Mouse (Mus musculus): ENCODE results near the gene Serinc2. TPM values are rescaled to one million over a fixed set of nuclear protein-coding genes. Genes with fewer than 3 reads are reported as not detected.
A peak's percentile ranks its signal among the peaks of the same experiment; 100 is the strongest.

Gene Serinc2
- total and polyA plus RNA-seq, 2 experiments from 2014 or later = 17.8 to 18.7 TPM

- ATAC-seq = peak; percentile 44; the same call in 1 of the 2 replicates
- Histone ChIP-seq H3K27ac (peak overlapping the region; percentile 36; the same call in 1 of the 2 replicates), H3K4me1 (ENCODE audit: insufficient read depth, low read length) (no peaks in the 10 kb centered on the region; the same call in 1 of the 2 replicates), H3K9me3 (ENCODE audit: low read length) (no peaks in the 10 kb centered on the region), H3K27me3 (ENCODE audit: insufficient read depth, low read length) (no peaks in the 10 kb centered on the region), H3K4me2 (ENCODE audit: low read depth, low read length) (no peak overlapping the region), H3K36me3 (ENCODE audit: insufficient read depth, low read length) (no peaks in the 10 kb centered on the region), H3K9ac (replicated peaks; ENCODE audit: low read length) (no peak overlapping the region), H3K4me3 (ENCODE audit: low read length) (no peak overlapping the region)
- TF ChIP-seq CTCF (IDR thresholded peaks at IDR 0.05; ENCODE audit: low read depth) = no peak
- DNase-seq (ENCODE audit: low spot score) = no peak
- 59% methylated on average over 11 of the region's 11 CpGs for whole genome bisulfite sequencing
These were observed 20.0 kb upstream of the Serinc2 start for GRCm38 (mm10) chr4:130298877-130299628.

DNA sequence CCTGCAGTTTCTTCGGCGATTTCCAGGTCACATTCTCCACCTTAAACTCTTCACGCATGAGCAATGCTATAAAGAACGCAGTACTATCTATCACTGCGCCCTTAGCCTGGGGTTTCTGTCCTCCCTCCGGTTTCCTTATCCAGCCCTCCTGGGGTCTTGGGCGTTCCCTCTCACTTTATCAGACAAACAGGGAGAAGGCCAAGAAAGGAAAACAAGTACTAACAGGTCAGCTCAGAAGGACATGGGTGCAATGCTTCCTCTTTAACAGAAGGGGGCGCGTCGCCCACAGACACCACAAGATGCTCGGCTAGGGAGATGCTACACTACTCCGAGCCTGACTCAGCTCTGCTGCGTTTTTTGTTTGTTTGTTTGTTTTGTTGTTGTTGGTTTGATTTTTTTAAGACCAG, 18.1 kb upstream of the Serinc2 start:
- ATAC-seq = no peak
- DNase-seq (ENCODE audit: low spot score) = peak; percentile 69

DNA sequence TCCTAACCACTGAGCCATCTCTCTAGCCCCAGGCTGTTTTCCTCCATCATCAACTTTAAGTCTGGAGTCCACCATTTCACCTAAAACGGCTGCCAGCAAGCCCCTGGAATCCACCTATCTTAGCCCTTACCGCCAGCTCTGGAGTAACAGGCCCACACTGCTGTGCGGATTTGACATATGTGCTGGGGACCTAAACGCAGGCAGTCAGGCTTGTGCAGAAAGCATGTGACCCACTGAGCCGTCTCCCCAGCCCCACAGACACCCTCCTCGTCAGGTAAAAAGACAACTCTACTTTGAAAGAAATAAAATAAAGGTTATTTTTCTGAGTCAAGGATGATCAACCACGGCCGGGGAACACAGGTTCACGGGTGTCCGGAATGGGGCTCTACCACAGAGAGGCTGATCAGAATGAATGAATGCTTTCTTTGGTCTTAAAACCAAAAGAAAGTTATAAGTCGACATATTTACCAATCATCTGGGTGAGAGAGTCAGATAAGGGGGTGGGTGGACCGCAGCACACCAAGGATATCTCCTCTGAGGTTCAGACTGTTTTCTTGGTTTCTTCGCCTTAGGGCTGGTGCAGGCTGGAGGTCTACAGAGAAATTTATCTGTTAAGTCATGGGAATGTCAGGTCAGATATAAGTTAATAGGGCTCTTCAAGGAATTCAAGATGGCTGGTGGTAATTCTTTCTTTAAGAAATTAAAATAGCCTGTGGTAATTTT, 17.4 kb upstream of the Serinc2 start:
- H3K36me3 ChIP-seq (ENCODE audit: insufficient read depth, low read length) = no peaks in the 10 kb centered on the region
- H3K4me3 ChIP-seq (ENCODE audit: low read length) = no peak overlapping the region
- no peak overlapping the region for H3K27ac ChIP-seq
- no peak overlapping the region for H3K9ac ChIP-seq (replicated peaks; ENCODE audit: low read length)
- no peaks in the 10 kb centered on the region; the same call in 1 of the 2 replicates for H3K4me1 ChIP-seq (ENCODE audit: insufficient read depth, low read length)
- H3K9me3 ChIP-seq (ENCODE audit: low read length) = no peaks in the 10 kb centered on the region
- H3K27me3 ChIP-seq (ENCODE audit: insufficient read depth, low read length) = no peaks in the 10 kb centered on the region
- 83% methylated on average over 13 of the region's 13 CpGs for WGBS
- no peak for TF ChIP-seq CTCF (IDR thresholded peaks at IDR 0.05; ENCODE audit: low read depth)
- no peak overlapping the region for H3K4me2 ChIP-seq (ENCODE audit: low read depth, low read length)
- DNase-seq (ENCODE audit: low spot score) = no peak
- no peak for ATAC-seq

More for the DNA sequence above, 18.1 kb upstream of the Serinc2 start:
- TF ChIP-seq CTCF (IDR thresholded peaks at IDR 0.05; ENCODE audit: low read depth) = peak; percentile 82
- Histone ChIP-seq H3K27me3 (ENCODE audit: insufficient read depth, low read length) (no peaks in the 10 kb centered on the region), H3K4me2 (ENCODE audit: low read depth, low read length) (no peak overlapping the region), H3K4me3 (ENCODE audit: low read length) (no peak overlapping the region), H3K9me3 (ENCODE audit: low read length) (no peaks in the 10 kb centered on the region), H3K4me1 (ENCODE audit: insufficient read depth, low read length) (no peaks in the 10 kb centered on the region; the same call in 1 of the 2 replicates), H3K9ac (replicated peaks; ENCODE audit: low read length) (no peak overlapping the region), H3K27ac (no peak overlapping the region), H3K36me3 (ENCODE audit: insufficient read depth, low read length) (no peaks in the 10 kb centered on the region)
- WGBS = 18% methylated on average over 13 of the region's 13 CpGs

DNA sequence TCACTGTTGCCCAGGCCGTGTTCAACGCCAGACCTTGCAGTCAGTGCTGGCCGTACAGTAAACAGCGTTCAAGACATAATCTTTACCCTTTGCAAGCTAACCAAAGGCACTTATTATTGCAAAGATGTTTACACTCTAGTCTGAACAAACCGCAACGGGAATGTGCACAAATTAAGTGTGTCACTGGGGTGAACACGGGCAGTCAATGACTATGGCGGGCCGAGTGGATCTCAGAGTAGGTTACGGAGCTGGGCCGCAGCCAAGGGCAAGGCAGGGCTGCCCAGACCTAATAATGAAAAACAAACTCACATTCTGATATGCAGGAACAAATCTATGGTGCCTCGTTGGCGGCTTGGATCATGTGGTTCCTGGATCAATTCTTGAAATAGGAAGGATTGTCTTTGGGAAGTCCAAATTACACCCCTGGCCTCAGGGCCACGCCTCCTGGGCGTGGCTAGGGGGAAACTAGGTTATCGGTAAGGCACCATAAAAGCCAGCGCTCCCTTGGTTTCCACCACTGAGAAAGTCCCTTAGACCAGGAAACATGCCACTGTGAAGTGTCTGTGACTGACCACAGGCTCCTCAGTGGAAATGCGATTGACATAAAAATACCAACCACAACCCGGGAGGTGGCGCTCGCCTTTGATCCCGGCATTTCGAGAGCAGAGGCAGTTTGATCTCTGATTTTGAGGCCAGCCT, 16.2 kb upstream of the Serinc2 start:
- DNase-seq (ENCODE audit: low spot score) = no peak
- Histone ChIP-seq H3K4me2 (ENCODE audit: low read depth, low read length) (no peak overlapping the region), H3K27ac (no peak overlapping the region), H3K9me3 (ENCODE audit: low read length) (no peaks in the 10 kb centered on the region), H3K9ac (replicated peaks; ENCODE audit: low read length) (no peak overlapping the region), H3K4me3 (ENCODE audit: low read length) (no peak overlapping the region), H3K27me3 (ENCODE audit: insufficient read depth, low read length) (no peaks in the 10 kb centered on the region), H3K4me1 (ENCODE audit: insufficient read depth, low read length) (no peaks in the 10 kb centered on the region; the same call in 1 of the 2 replicates), H3K36me3 (ENCODE audit: insufficient read depth, low read length) (no peaks in the 10 kb centered on the region)
- peak; percentile 20; the same call in 1 of the 2 replicates for TF ChIP-seq CTCF (IDR thresholded peaks at IDR 0.05; ENCODE audit: low read depth)
- 53% methylated on average over 23 of the region's 23 CpGs for WGBS
- no peak for ATAC-seq

- Histone ChIP-seq H3K4me1 (ENCODE audit: insufficient read depth, low read length) (no peaks in the 10 kb centered on the region; the same call in 1 of the 2 replicates), H3K9me3 (ENCODE audit: low read length) (no peaks in the 10 kb centered on the region), H3K36me3 (ENCODE audit: insufficient read depth, low read length) (no peaks in the 10 kb centered on the region), H3K4me2 (ENCODE audit: low read depth, low read length) (no peak overlapping the region), H3K9ac (replicated peaks; ENCODE audit: low read length) (no peak overlapping the region), H3K27ac (no peak overlapping the region), H3K27me3 (ENCODE audit: insufficient read depth, low read length) (no peaks in the 10 kb centered on the region), H3K4me3 (ENCODE audit: low read length) (no peak overlapping the region)
- WGBS = 83% methylated on average over 8 of the region's 8 CpGs
- no peak for ATAC-seq
- no peak for DNase-seq (ENCODE audit: low spot score)
- no peak for TF ChIP-seq CTCF (IDR thresholded peaks at IDR 0.05; ENCODE audit: low read depth)
These were observed 15.5 kb upstream of the Serinc2 start for GRCm38 (mm10) chr4:130294513-130294912.

GRCm38 (mm10) chr4:130292271-130292670, 13.3 kb upstream of the Serinc2 start:
- no peaks in the 10 kb centered on the region for H3K36me3 ChIP-seq (ENCODE audit: insufficient read depth, low read length)
- no peaks in the 10 kb centered on the region for H3K4me1 ChIP-seq (ENCODE audit: insufficient read depth, low read length)
- H3K27ac ChIP-seq = no peak overlapping the region
- H3K4me3 ChIP-seq (ENCODE audit: low read length) = no peak overlapping the region
- ATAC-seq = peak; percentile 61; the same call in 1 of the 2 replicates
- no peaks in the 10 kb centered on the region for H3K27me3 ChIP-seq (ENCODE audit: insufficient read depth, low read length)
- no peaks in the 10 kb centered on the region for H3K9me3 ChIP-seq (ENCODE audit: low read length)
- H3K4me2 ChIP-seq (ENCODE audit: low read depth, low read length) = no peak overlapping the region
- peak; percentile 98 for TF ChIP-seq CTCF (IDR thresholded peaks at IDR 0.05; ENCODE audit: low read depth)
- WGBS = 6% methylated on average over 4 of the region's 4 CpGs
- DNase-seq (ENCODE audit: low spot score) = peak; percentile 88
- no peak overlapping the region for H3K9ac ChIP-seq (replicated peaks; ENCODE audit: low read length)

Measured in hindbrain, postnatal 0 days (tissue).